Mouse (Mus musculus): ENCODE measurements around the gene Cacna1e.

- TF ChIP-seq CTCF (IDR thresholded peaks at IDR 0.05; ENCODE audit: borderline replicate concordance, insufficient read depth, low read depth, low read length) (no peak), POLR2A (IDR thresholded peaks at IDR 0.05; ENCODE audit: borderline replicate concordance, insufficient read depth, low read length) (no peak)
These were observed 67.5 kb downstream of the Cacna1e start for GRCm38 (mm10) chr1:154816836-154817235.
